Mouse (Mus musculus) lung, postnatal 0 days (tissue): ENCODE measurements around the gene Prkab1. TPM values are rescaled to one million over a fixed set of nuclear protein-coding genes. Genes with fewer than 3 reads are reported as not detected.

Experiments
- ATAC-seq: fragments of 200-750 bp; cut with Nextera tagmentation; 2 replicates; pipeline ENCODE4 v1.8.0; 2017; ENCODE audit warnings: moderate library complexity
- DNase-seq: peaks from one replicate; pipeline ENCODE4 v3.0.0-alpha.2; 2016; ENCODE audit warnings: low spot score
- H3K27ac ChIP-seq: fragments of 300-500 bp; sonication (generic); 2 replicates; pipeline ENCODE4 v1.5.1; 2014; ENCODE audit warnings: antibody characterized with exemption, mild to moderate bottlenecking, low read length, mixed read lengths
- H3K27me3 ChIP-seq: fragments of 300-500 bp; sonication (generic); replicated peaks from 2 replicates; pipeline ENCODE4 v1.6.1; 2014; ENCODE audit warnings: low read length, mixed read lengths; ENCODE audit not compliant: insufficient read depth
- H3K36me3 ChIP-seq: fragments of 300-500 bp; sonication (generic); 2 replicates; pipeline ENCODE4 v1.6.1; 2014; ENCODE audit warnings: low read length, mixed read lengths; ENCODE audit not compliant: insufficient read depth
- H3K4me1 ChIP-seq: fragments of 300-500 bp; sonication (generic); 2 replicates; pipeline ENCODE4 v1.6.1; 2014; ENCODE audit warnings: antibody characterized with exemption, low read depth, low read length, mixed read lengths; ENCODE audit not compliant: insufficient read depth
- H3K4me2 ChIP-seq: fragments of 300-500 bp; sonication (generic); replicated peaks from 2 replicates; pipeline ENCODE4 v1.6.1; 2014; ENCODE audit warnings: low read depth, mild to moderate bottlenecking, low read length, moderate library complexity, mixed read lengths
- H3K4me3 ChIP-seq: fragments of 300-500 bp; sonication (generic); 2 replicates; pipeline ENCODE4 v1.5.1; 2014; ENCODE audit warnings: low read depth, low read length
- H3K9ac ChIP-seq: fragments of 300-500 bp; sonication (generic); replicated peaks from 2 replicates; pipeline ENCODE4 v1.6.1; 2014; ENCODE audit warnings: low read depth, mild to moderate bottlenecking
- H3K9me3 ChIP-seq: fragments of 300-500 bp; sonication (generic); 2 replicates; pipeline ENCODE4 v1.6.1; 2016; ENCODE audit warnings: low read length, mixed read lengths
- CTCF ChIP-seq: IDR thresholded peaks from 2 replicates; pipeline ENCODE4 v1.5.1; 2016; ENCODE audit warnings: antibody characterized with exemption, mild to moderate bottlenecking
- EP300 ChIP-seq: IDR thresholded peaks from 2 replicates; pipeline ENCODE4 v1.6.1; 2016; ENCODE audit warnings: antibody characterized with exemption, mild to moderate bottlenecking, control low read depth
- WGBS: fragments of 180-500 bp; shearing (Covaris S2); extraction: QIAGEN DNeasy Blood & Tissue Kit; methylation state at CpG from one replicate; pipeline ENCODE4 v1.1.7; 2014; 5-methylcytosine and 5-hydroxymethylcytosine counted together
- polyA plus RNA-seq: library from polyadenylated mRNA; unstranded; fragments of >200 nt; fragmentation: Nextera tagmentation; extraction: Ambion mirVana; gene quantifications from 2 replicates; pipeline ENCODE4 v1.2.1, GENCODE M21; 2015

Prkab1 gene
- polyA plus RNA-seq, 1 experiment from 2014 or later = 80.6 TPM

DNA sequence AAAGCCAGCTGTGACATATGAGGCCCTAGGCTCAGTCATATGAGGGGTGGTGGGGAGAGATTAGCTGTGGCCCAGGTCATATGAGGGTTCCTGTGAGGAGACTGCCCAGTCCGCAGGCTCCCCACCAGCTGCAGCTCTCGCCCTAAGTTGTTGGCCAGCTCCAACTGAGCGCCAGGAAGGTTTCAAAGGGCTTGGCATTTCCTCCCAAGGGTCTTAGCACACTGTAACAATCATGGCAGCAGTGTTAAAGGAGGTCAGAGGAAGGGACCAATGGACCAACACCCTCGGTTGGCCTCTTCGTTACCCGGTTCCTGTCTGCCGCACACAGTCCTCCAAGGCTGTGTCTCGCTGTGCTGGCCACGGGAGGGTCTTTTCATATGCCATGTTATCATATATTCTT, 43.8 kb downstream of the Prkab1 start:
- Histone ChIP-seq H3K4me3 (no peak overlapping the region), H3K4me1 (peaks cover 11% of the 10 kb centered on the region; the same call in 1 of the 2 replicates), H3K9ac (no peak overlapping the region), H3K27me3 (no peaks in the 10 kb centered on the region), H3K9me3 (no peaks in the 10 kb centered on the region), H3K36me3 (no peaks in the 10 kb centered on the region), H3K4me2 (no peak overlapping the region), H3K27ac (peak overlapping the region; percentile 68)
- ATAC-seq (peak; percentile 38), DNase-seq (peak; percentile 46)
- WGBS = 67% methylated on average over 9 of the region's 9 CpGs
- TF ChIP-seq CTCF = no peak
- TF ChIP-seq EP300 = 0 out of 2 replicates have a peak, but pooled peaks have one; percentile 9

DNA sequence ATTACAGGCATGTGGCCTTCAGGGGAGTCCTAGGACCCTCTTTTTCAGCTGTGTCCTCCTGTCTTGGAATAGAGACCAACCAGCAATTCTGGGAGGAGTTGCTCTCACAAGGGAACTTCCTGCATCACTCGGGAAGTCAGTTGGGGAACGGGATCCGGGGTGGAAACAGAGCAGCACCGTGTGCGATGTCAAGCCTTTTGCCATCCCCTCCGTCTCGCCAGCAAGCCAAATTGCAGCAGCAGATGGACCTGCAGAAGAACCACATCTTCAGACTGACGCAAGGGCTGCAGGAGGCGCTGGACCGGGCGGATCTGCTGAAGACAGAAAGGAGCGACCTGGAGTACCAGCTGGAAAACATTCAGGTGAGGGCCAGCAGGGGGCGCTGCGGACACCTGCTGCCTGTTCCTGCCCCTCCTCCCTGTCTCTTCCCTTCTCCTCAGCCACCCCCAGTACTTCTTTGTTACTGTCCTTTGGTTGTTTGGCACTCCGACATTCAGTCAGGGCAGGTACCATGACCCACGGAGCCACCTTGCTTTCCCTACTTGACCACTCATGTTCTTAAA, 45.1 kb downstream of the Prkab1 start:
- DNase-seq (peak; percentile 79), ATAC-seq (no peak)
- TF ChIP-seq CTCF (peak; percentile 72), EP300 (no peak)
- Histone ChIP-seq H3K9me3 (no peaks in the 10 kb centered on the region), H3K9ac (no peak overlapping the region), H3K4me3 (no peak overlapping the region), H3K4me1 (peaks cover 11% of the 10 kb centered on the region; the same call in 1 of the 2 replicates), H3K4me2 (no peak overlapping the region), H3K36me3 (no peaks in the 10 kb centered on the region), H3K27me3 (no peaks in the 10 kb centered on the region), H3K27ac (no peak overlapping the region)
- whole genome bisulfite sequencing = 64% methylated on average over 16 of the region's 16 CpGs

DNA sequence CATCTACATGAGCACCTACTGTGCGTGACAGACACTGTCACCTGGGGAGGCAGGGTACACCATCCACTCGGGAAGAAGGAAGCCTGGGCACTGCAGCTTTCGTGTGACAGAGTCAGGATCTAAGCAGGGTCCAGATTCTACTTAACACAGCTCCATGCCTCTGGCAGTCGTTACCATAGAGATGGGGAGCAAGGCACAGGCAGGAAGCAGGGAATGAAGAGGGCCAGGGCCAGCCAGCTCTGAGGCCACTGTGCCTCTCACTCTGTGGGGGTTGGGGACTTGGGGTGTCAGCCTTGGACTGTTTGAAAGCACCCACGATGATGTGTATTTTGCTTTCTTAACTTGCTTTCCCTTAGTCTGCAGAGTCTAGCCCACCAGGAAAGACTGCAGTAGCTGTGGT, 46.1 kb downstream of the Prkab1 start:
- Histone ChIP-seq H3K36me3 (no peaks in the 10 kb centered on the region), H3K9me3 (no peaks in the 10 kb centered on the region), H3K27ac (peak overlapping the region; percentile 86), H3K9ac (no peak overlapping the region), H3K4me2 (peak overlapping the region; percentile 48; the same call in 1 of the 2 replicates), H3K4me3 (no peak overlapping the region), H3K27me3 (no peaks in the 10 kb centered on the region), H3K4me1 (peaks cover 10% of the 10 kb centered on the region; the same call in 1 of the 2 replicates)
- ATAC-seq (no peak), DNase-seq (no peak)
- WGBS = 55% methylated on average over 5 of the region's 5 CpGs
- TF ChIP-seq EP300 = no peak
- TF ChIP-seq CTCF = no peak

DNA sequence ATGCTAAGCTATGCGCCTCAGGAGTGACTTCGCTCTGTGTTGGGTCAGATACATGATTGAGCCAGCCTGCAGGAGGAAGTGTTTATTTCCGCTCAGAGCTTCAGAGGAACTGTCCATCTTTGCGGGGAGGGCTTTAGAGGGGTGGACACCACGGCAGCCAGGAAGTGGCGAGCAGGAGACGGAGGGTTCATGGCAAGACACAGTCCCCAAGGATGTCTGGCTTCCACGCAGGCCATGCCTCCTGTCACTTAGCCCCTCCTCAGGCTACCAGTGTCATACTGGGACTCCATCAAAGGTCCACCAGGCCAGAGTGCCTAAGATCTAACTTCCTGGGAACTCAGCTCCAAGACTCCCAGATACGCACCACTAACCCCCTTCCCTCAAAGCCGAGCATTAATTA, 46.6 kb downstream of the Prkab1 start:
- Histone ChIP-seq H3K9ac (no peak overlapping the region), H3K4me1 (peaks cover 5% of the 10 kb centered on the region; the same call in 1 of the 2 replicates), H3K27ac (peak overlapping the region; percentile 86), H3K4me2 (peak overlapping the region; percentile 48), H3K4me3 (no peak overlapping the region), H3K27me3 (no peaks in the 10 kb centered on the region), H3K36me3 (no peaks in the 10 kb centered on the region), H3K9me3 (no peaks in the 10 kb centered on the region)
- WGBS = 36% methylated on average over 10 of the region's 10 CpGs
- peak; percentile 81 for ATAC-seq
- DNase-seq = peak; percentile 71
- TF ChIP-seq EP300 (no peak; the same call in 1 of the 2 replicates), CTCF (no peak)

DNA sequence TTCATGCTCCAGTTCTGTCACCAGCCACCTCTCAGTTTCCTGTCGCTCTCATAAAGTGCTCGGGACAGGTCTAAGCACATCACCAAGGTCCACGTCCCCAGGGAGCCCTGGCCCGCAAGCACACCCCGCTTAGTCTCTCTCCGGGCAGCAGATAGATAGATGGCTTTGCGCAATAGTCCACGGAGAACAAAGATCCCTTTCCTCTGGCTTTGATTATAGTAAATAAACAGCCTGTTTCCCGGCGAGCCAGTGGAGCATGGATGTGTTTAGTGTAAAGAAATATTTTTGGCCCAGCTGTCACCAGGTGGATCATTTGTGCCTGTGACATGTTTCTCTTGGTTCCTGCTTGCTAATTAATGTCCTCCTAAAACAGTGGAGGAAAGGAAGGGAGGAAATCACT, 47.0 kb downstream of the Prkab1 start:
- ATAC-seq = peak; percentile 58
- Histone ChIP-seq H3K27me3 (no peaks in the 10 kb centered on the region), H3K4me3 (peak overlapping the region; percentile 8; the same call in 1 of the 2 replicates), H3K9ac (no peak overlapping the region), H3K27ac (peak overlapping the region; percentile 86), H3K4me2 (peak overlapping the region; percentile 48), H3K9me3 (no peaks in the 10 kb centered on the region), H3K4me1 (peaks cover 4% of the 10 kb centered on the region; the same call in 1 of the 2 replicates), H3K36me3 (no peaks in the 10 kb centered on the region)
- WGBS = 29% methylated on average over 10 of the region's 10 CpGs
- TF ChIP-seq EP300 (no peak), CTCF (no peak)
- peak; percentile 67 for DNase-seq

DNA sequence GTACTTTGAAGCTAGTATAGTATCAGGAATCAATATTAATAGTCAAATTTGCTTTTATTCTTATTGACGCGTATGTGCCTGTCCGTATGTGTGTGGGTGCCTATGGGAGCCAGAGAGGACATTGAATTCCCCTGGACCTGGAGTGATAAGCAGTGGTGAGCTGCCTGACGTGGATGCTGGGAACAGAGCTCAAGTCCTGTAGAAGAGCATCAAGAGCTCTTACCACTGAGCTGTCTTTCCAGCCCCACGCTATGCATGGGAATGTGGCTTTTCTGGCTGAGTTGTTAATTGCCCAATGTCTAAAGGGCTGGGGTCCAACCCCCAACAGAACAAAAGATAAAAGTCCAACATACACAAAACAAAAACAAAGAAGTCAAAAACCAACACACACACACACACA, 47.9 kb downstream of the Prkab1 start:
- no peaks in the 10 kb centered on the region for H3K27me3 ChIP-seq
- TF ChIP-seq CTCF (no peak), EP300 (no peak)
- H3K4me3 ChIP-seq = no peak overlapping the region
- no peaks in the 10 kb centered on the region for H3K36me3 ChIP-seq
- peak overlapping the region; percentile 86; the same call in 1 of the 2 replicates for H3K27ac ChIP-seq
- no peak for ATAC-seq
- no peak overlapping the region for H3K9ac ChIP-seq
- no peak overlapping the region for H3K4me2 ChIP-seq
- no peaks in the 10 kb centered on the region for H3K9me3 ChIP-seq
- no peak for DNase-seq
- peaks cover 10% of the 10 kb centered on the region; the same call in 1 of the 2 replicates for H3K4me1 ChIP-seq
- WGBS = 82% methylated on average over 5 of the region's 5 CpGs
